Mouse (Mus musculus): Measurements from ENCODE around the gene Gm11127. TPM values are rescaled to one million over a fixed set of nuclear protein-coding genes. Genes with fewer than 3 reads are reported as not detected.
"Not testable (repeated sequence)": the region's sequence is repeated elsewhere in the genome, so short reads cannot be mapped to it uniquely, and the experiment has no call there.

Gene Gm11127
- not detected in 2 replicates for polyA plus RNA-seq (2015; fragmentation: Nextera tagmentation; extraction: Ambion mirVana)

DNA sequence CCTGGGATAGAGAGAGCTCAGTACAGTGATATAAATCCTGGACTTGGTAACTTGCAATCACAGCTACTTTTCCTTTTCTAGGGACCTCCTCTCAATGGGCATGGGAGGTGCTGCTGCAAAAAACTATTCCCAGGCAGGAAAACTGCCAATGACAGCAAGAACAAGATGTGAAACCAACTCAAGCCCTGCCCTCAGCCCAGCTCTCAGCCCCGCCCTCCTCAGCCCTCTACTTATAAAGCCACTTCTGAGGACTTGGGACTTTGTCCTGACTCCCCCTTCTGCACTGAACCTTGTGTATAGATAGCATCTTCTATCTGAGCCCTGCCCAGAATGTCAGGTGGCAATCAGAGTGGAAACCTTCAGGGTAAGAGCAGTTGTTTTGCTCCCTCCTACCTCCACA, at the start of gene Gm11127:
TSS of gene Gm11127 (minus strand) at position 10 of the 400 bp plus-strand sequence.
- WGBS: 71% methylated on average over 1 of the region's 1 CpGs
- not testable (repeated sequence) for H3K36me3 ChIP-seq (replicated peaks); H3K4me3 ChIP-seq; H3K9ac ChIP-seq; H3K27me3 ChIP-seq (replicated peaks); H3K27ac ChIP-seq; H3K4me2 ChIP-seq; ATAC-seq (replicated peaks); H3K9me3 ChIP-seq; H3K4me1 ChIP-seq

DNA sequence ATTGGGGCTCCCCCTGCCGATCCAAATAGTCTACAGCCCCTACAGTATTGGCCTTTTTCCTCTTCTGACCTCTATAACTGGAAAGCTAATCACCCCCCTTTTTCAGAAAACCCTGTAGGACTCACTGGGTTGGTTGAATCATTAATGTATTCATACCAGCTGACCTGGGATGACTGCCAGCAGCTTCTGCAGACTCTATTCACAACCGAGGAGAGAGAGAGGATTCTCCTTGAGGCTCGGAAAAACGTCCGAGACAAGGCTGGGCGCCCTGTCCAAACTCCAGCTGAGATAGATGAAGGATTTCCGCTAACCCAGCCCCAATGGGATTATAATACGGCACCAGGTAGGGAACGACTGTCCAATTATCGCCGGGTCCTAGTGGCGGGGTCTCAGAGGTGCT, 43.9 kb upstream of the Gm11127 start:
- ATAC-seq (replicated peaks); H3K9me3 ChIP-seq; H3K4me2 ChIP-seq: not testable (repeated sequence)

DNA sequence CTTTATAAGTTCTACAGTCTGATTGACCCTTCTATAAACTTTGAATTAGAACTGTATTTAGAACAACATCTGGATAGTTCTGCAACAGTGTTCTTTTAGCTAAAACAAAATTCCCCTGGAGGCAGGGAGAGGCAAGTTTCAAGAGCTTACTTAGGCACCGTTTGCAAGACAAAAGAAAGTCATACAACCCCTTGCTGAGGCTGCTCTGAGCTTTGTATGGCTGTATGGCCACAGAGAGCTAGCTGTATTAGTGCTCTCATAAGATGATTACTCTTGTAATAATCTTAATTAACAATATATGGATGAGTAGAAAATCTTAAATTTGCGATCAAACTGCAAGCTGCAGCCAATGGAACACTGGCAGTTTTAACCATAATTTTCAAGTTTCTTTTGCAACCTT, 41.4 kb upstream of the Gm11127 start:
- H3K9ac ChIP-seq; H3K27ac ChIP-seq; ATAC-seq (replicated peaks); H3K9me3 ChIP-seq; H3K36me3 ChIP-seq (replicated peaks); H3K27me3 ChIP-seq (replicated peaks); H3K4me3 ChIP-seq; H3K4me1 ChIP-seq; H3K4me2 ChIP-seq: not testable (repeated sequence)
- WGBS: 39% methylated on average over 2 of the region's 2 CpGs

More for the DNA sequence above, 43.9 kb upstream of the Gm11127 start:
- not testable (repeated sequence) for H3K27me3 ChIP-seq (replicated peaks); H3K27ac ChIP-seq; H3K4me1 ChIP-seq; H3K9ac ChIP-seq; H3K36me3 ChIP-seq (replicated peaks); H3K4me3 ChIP-seq
- 75% methylated on average over 12 of the region's 12 CpGs for WGBS

DNA sequence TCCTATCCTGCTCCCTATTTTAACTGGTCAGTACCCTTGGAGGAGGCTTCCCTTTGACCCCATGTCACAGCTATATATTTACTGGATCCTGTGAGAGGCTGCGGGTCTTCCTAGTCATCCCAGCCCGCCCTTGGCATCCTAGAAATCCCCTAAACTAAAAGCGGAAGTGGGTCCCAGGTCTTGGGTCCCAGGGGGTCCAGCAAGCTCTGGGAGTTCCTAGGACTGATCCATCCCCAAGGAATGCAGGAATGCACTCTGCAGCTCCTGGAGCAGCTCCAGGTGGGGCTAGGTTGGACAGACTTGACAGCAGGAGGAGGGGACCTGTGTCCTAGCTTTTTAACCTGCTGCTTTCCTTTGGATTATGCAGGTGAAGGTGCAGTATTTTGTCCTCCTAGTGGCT, 35.8 kb upstream of the Gm11127 start:
- H3K27ac ChIP-seq: no peak overlapping the region
- H3K4me1 ChIP-seq: no peaks in the 10 kb centered on the region
- no peak for ATAC-seq (replicated peaks)
- 25% methylated on average over 3 of the region's 3 CpGs for WGBS
- no peak overlapping the region for H3K9ac ChIP-seq
- no peaks in the 10 kb centered on the region for H3K36me3 ChIP-seq (replicated peaks)
- H3K4me2 ChIP-seq: no peak overlapping the region
- H3K4me3 ChIP-seq: no peak overlapping the region
- no peaks in the 10 kb centered on the region for H3K27me3 ChIP-seq (replicated peaks)
- H3K9me3 ChIP-seq: no peaks in the 10 kb centered on the region

DNA sequence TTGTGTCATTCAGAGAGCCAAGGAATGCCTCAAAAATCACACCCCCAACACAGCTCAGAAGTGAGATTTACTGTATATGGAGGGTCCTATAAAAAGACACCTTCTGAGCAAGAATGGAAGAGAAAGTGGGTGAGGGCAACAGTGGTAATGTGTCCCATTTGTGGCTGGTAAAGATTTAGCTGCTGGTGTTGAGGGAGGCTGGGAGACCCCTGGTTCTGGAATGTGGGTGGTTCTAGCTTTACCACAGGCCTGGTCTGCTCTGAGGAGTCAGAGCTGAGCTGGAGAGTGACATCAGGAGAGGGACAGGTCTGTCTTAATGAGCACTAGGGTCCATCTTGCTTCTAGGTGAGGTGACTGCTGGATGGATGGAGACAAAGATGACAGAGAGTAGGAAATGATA, 34.3 kb upstream of the Gm11127 start:
- not testable (repeated sequence) for H3K27me3 ChIP-seq (replicated peaks); H3K27ac ChIP-seq; H3K9ac ChIP-seq; H3K4me2 ChIP-seq; H3K36me3 ChIP-seq (replicated peaks); ATAC-seq (replicated peaks); H3K9me3 ChIP-seq; H3K4me1 ChIP-seq; H3K4me3 ChIP-seq

DNA sequence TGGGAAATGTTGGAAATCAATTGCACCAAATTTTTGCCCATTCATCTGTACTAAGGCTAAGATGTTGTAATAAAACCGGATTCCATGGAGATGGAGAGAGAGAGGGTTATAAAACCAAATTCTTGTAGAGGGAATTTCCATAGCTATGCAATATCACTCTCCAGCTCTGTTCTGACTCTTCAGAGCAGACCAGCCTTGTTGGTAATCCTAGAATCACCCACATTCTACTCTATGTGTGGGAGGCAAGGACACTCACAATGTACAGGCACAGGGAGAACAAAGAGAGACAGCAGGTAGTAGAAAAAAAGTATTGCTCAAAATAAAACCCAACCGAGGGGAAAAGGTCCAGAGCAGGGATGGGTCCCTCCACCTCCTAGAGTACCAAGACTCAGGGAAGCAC, 33.8 kb upstream of the Gm11127 start:
- WGBS: no CpG with 5 or more reads among the region's 2 CpGs
- H3K4me1 ChIP-seq; H3K4me3 ChIP-seq; H3K4me2 ChIP-seq; H3K27ac ChIP-seq; H3K9ac ChIP-seq; H3K9me3 ChIP-seq; ATAC-seq (replicated peaks); H3K27me3 ChIP-seq (replicated peaks); H3K36me3 ChIP-seq (replicated peaks): not testable (repeated sequence)

DNA sequence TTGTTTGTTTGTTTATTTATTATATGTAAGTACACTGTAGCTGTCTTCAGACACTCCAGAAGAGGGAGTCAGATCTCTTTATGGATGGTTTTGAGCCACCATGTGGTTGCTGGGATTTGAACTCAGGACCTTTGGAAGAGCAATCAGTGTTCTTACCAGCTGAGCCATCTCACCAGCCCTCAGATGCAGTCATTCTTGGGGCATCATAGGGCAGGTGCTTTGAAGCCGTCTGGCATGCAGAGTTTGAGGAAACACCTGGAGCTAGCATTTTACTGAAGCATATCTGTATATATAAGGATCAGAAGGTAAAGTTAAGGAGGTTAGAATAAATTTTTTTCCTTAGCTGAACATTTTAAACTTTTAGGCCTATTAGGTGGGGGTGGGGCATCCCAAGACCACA, 27.8 kb upstream of the Gm11127 start:
- H3K27ac ChIP-seq; ATAC-seq (replicated peaks); H3K9ac ChIP-seq; H3K4me2 ChIP-seq; H3K4me1 ChIP-seq; H3K36me3 ChIP-seq (replicated peaks); H3K9me3 ChIP-seq; H3K4me3 ChIP-seq: not testable (repeated sequence)
- H3K27me3 ChIP-seq (replicated peaks): peaks cover 17% of the 10 kb centered on the region
- 73% methylated on average over 1 of the region's 1 CpGs for WGBS

DNA sequence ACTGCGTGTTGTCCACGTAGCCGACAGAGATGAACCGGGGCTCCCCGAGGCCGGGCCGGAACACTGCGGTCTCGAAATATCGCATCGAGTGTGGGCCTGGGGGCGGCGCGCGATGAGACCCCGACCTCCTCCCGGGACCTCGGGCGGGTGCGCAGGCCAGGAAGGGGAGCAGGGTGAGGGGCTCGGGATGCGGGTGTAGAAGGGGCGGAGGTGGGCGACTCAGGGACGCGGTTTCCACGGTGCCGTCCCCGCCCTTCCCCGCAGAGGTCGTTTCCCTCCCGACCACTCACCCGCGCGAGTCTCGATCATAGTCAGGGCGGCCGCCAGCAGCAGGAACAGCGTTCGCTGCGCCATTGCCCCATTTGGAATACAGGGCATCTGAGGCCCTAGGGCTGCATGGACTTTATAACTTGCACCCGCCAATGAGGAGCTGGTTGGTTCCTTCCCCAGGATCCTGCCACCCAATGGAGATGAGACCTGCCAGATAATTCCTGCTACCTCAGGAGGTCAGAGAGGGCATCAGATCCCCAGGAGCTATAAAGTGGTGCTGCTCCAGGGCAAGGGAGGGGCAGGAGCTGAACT, 25.8 kb upstream of the Gm11127 start:
- peak; percentile 76 for ATAC-seq (replicated peaks)

DNA sequence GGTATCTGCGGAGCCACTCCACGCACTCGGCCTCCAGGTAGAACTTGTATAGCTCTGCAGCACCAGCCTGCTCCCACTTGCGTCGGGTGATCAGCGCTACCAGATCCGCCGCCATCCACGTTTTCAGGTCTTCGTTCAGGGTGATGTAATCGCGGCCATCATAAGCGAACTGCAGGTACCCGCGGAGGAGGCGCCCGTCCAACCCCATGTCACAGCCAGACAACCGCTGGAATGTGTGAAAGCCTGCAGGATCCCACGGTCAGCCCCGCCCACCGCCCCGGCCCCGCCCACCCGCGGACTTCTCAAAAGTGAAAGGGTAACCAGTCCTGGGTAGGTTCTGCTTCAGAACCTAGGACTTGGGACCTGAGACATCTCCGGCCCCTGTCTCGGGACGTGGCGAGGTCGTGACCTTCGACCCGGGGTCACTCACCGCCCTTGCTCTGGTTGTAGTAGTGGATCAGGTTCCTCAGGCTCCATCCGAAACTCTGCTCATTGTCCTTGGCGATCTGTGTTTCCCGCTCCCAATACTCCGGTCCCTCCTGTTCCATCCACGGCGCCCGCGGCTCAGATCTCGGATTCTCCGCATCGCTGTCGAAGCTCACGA, 25.2 kb upstream of the Gm11127 start:
- Histone ChIP-seq H3K4me3 (peak overlapping the region; percentile 48), H3K27me3 (replicated peaks) (peaks cover 17% of the 10 kb centered on the region), H3K9ac (peak overlapping the region; percentile 46), H3K27ac (no peak overlapping the region), H3K36me3 (replicated peaks) (no peaks in the 10 kb centered on the region), H3K4me2 (peak overlapping the region; percentile 90), H3K9me3 (no peaks in the 10 kb centered on the region), H3K4me1 (peaks cover 9% of the 10 kb centered on the region)
- under 1% methylated on average over 46 of the region's 46 CpGs for WGBS
- peak; percentile 86 for ATAC-seq (replicated peaks)

More for the DNA sequence above, 25.8 kb upstream of the Gm11127 start:
- under 1% methylated on average over 42 of the region's 42 CpGs for WGBS
- peak overlapping the region; percentile 48 for H3K4me3 ChIP-seq
- peaks cover 9% of the 10 kb centered on the region for H3K4me1 ChIP-seq
- no peaks in the 10 kb centered on the region for H3K9me3 ChIP-seq
- peaks cover 17% of the 10 kb centered on the region for H3K27me3 ChIP-seq (replicated peaks)
- no peak overlapping the region for H3K27ac ChIP-seq
- peak overlapping the region; percentile 90 for H3K4me2 ChIP-seq
- H3K36me3 ChIP-seq (replicated peaks): no peaks in the 10 kb centered on the region
- H3K9ac ChIP-seq: peak overlapping the region; percentile 46

DNA sequence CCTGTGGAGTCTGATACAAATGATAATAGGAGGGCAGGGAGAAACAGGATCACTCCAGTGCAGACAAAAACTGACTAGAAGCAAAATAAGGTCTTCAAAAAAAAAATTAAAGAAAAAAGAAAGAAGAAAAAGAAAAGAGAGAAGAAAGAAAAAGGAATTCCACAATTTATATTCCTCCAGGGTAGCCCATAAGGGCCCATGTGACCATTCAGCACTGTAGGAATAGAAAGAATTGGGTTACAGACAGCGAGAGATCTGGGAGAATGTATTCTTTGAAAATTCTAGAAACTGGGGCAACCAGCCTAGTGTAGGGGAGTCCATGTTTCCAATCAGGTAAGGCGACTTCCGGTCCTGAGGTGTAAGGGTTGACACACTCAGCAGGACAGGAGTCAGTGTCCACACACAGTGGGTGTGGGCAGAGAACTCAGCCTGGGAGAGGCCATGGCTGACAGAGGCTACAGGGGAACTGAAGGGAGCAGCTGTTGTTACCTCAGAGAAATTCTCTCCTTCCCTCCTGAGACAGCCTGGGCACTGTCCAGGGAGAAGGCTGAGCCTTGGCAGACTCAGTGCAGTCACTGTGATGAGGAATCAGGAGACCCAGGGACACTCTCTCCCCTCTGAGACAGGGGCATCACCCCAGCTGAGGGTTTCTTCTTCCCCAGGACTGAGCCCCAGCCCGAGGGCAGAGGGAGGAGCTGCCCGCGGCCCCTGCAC, 24.5 kb upstream of the Gm11127 start:
- not testable (repeated sequence) for ATAC-seq (replicated peaks); H3K27ac ChIP-seq; H3K9me3 ChIP-seq; H3K36me3 ChIP-seq (replicated peaks); H3K4me1 ChIP-seq
- H3K27me3 ChIP-seq (replicated peaks): peaks cover 17% of the 10 kb centered on the region
- H3K9ac ChIP-seq: peak overlapping the region; percentile 46; the same call in 1 of the 2 replicates
- H3K4me2 ChIP-seq: peak overlapping the region; percentile 90
- 35% methylated on average over 6 of the region's 6 CpGs for WGBS
- peak overlapping the region; percentile 48 for H3K4me3 ChIP-seq

DNA sequence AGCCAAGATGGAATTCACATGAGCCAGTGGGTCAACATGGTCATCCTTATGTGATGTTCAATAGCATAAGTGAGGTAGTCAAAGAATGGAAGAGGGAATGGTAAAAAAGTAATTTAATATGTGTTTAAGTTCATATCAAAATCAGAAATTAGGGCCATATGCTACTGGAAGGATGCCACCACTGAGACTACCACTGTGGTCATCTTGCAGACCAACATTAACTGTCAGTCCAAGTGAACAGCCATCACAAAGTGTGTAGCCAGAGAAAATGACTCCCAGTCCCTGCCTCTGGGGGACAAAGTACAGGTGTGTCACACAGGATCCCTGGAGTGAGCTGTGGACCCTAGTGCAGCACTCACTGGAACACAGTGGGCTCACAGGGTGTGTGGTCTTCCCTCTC, 23.7 kb upstream of the Gm11127 start:
- H3K4me3 ChIP-seq; H3K36me3 ChIP-seq (replicated peaks); H3K4me1 ChIP-seq; ATAC-seq (replicated peaks); H3K9me3 ChIP-seq; H3K9ac ChIP-seq; H3K4me2 ChIP-seq; H3K27ac ChIP-seq: not testable (repeated sequence)
- peaks cover 17% of the 10 kb centered on the region for H3K27me3 ChIP-seq (replicated peaks)

DNA sequence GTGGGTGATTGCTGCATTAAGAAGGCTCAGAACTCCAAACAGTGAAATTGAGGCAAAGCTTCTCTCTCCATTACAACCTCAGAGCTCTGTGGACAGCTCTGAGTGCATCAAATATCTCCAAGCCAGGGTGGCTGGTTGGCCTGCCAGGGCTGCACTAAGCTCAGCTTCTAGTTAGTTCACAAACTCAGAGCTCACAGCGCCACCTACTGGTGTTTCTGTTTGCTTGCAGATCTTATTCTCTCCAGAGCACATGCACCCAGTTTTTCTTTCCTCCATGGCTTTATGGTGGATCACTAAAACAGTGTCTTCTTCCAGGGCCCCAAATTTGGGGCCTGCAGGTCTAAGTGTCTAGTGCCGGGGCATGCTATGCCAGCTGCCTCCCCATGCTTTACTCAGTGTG, 2.7 kb upstream of the Gm11127 start:
- Histone ChIP-seq H3K9ac (no peak overlapping the region), H3K9me3 (no peaks in the 10 kb centered on the region), H3K36me3 (replicated peaks) (no peaks in the 10 kb centered on the region), H3K4me3 (no peak overlapping the region), H3K4me1 (no peaks in the 10 kb centered on the region), H3K27ac (no peak overlapping the region), H3K4me2 (no peak overlapping the region), H3K27me3 (replicated peaks) (no peaks in the 10 kb centered on the region)
- ATAC-seq (replicated peaks): no peak
- 34% methylated on average over 2 of the region's 2 CpGs for WGBS

DNA sequence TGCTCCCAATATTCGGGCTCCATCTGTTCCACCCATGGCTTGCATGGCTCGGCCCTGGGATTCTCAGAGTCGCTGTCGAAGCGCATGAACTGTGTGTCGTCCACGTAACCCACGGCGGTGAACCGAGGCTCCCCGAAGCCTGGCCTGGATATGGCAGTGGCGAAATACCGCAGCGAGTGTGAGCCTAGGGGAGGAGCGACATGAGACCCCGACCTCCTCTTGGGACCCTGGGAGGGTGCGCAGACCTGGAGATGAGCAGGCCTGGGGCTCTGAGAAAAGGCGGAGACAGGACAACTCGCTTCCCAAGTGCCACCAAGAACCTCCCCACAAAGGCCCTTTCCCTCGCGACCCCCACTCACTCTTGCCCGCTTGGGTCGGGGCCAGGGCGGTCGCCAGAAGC, 244 bp downstream of the Gm11127 start:
- not testable (repeated sequence) for H3K9me3 ChIP-seq; H3K27me3 ChIP-seq (replicated peaks); H3K4me1 ChIP-seq; H3K36me3 ChIP-seq (replicated peaks); H3K9ac ChIP-seq; ATAC-seq (replicated peaks); H3K4me3 ChIP-seq; H3K4me2 ChIP-seq; H3K27ac ChIP-seq
- 91% methylated on average over 25 of the region's 25 CpGs for WGBS

All from midbrain, embryonic 15.5 days (tissue).